Mouse (Mus musculus): ENCODE measurements at regions not wholly inside any gene's neighbourhood (a gene's known extent, or its start where the extent isn't known, plus 50 kb on each side); places are given as distances from the start of the nearest gene placed in this dataset.

DNA sequence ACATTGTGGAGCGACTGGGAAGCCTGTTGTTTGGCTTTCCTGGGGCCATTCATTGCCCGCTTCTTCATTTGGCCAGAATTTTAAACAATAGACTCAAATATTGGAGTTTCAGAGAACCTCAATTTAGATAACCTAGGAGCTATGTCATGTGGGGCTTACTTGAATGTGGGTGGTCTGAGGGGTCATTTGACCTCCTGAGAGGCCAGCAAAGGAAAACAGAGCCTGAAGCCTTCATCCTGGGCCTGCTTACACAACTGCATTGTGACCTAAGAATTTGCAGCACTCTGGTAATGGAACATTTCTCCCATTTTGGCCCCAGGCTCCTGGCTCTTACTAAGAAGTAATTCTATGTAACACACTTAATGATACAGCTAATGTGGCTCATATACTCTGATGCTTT, 348.2 kb downstream of the Fat4 start:
- no peak for DNase-seq (ENCODE audit: low read depth, low spot score)

DNA sequence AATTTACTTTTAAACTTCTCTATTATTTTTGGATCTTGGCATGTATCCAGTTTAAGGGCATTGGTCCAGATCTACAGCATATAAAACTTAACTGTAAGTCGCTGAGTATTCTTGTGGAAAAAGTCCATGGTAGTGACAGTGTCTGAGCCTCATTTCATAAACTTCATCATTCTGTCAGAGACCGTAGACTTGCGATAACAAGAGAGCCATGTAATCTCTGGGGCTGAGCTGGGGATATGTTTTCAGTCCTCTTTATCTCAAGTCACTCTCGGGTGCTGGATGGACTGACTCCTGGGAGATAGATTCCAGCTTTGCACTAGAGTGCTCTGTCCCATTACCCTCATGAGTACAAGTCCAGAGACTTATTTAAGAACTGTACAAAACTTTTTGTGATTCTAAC, 362.0 kb downstream of the Fat4 start:
- DNase-seq (ENCODE audit: low read depth, low spot score): no peak

GRCm38 (mm10) chr3:39249224-39249892, 362.6 kb downstream of the Fat4 start:
- DNase-seq (ENCODE audit: low read depth, low spot score): no peak

DNA sequence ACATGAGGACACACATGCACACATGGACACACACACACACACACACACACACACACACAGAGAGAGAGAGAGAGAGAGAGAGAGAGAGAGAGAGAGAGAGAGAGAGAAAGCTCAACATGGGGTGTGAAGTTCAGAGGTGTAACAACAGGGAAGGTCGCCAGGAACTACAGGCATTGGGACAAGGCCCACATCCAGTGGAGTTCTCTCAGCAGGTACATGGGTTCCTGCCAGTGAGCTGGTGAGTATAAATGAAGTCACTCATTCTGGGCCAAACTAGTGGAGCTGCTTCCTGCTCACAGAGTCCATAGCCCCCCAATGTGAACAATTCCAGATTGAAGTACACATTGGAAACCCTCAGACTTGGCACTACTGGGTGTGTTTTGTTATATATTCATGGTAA, 366.3 kb downstream of the Fat4 start:
- no peak for DNase-seq (ENCODE audit: low read depth, low spot score)

GRCm38 (mm10) chr3:39264671-39265430, 378.1 kb downstream of the Fat4 start:
- no peak for DNase-seq (ENCODE audit: low read depth, low spot score)

DNA sequence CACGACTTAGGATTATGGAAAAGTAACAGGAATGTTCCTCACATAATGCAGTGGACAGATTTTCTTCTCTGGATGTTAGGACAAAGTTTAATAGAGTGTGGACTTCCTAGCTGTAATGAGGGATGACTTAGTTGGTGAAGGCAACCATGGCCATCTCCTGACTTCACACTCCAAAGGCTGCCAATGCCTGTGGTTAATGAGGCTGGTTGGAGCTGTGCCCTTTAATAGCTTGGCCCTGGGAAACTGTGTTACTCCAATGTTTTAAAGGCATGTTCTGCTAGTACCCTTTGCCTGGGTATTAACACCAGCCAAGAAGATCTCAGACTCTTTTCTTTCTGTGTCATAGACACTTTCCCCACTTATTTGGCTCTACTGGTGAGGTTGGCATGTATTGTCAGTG, 378.9 kb downstream of the Fat4 start:
- no peak for DNase-seq (ENCODE audit: low read depth, low spot score)

DNA sequence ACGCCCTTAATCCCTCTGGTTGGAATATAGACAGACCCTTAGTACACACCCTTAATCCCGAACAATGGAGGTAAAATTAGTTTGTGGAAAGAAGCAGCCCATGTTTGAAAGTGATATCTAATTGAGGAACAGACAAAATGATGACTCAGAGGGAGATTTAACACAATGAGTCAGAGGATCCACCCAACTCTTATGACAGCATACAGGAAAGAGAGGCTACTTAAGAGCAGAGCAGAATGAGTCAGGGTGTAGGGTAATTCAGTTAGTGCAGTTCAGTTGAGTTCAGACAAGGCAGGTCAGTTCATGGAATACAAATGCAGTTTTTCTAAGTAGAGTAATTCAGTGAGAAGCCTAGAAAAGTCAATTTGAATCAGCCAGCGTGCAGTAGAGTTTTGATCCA, 382.6 kb downstream of the Fat4 start:
- DNase-seq (ENCODE audit: low read depth, low spot score): no peak

GRCm38 (mm10) chr3:39272616-39273015, 385.9 kb downstream of the Fat4 start:
- no peak for DNase-seq (ENCODE audit: low read depth, low spot score)

GRCm38 (mm10) chr3:39276897-39277296, 390.2 kb downstream of the Fat4 start:
- DNase-seq (ENCODE audit: low read depth, low spot score): no peak

DNA sequence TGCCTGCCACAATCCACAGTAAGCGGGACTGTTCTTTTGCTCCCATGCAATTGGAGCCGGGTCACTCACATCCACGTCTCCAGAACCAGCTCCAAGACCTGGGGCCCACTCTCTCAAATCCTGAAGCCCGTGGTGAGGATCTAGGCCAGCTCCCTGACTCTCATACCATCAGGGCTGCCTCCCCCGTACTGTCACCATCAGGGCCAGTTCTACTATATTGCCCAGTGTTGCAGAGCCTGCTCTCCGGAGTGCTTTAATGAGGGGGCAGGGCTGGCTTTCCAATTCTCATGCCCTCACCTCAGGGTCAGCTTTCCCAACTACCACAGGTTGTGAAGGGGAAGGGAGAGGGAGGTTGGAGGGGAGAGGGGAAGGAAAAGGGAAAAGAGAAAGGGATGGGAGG, 390.6 kb downstream of the Fat4 start:
- no peak for DNase-seq (ENCODE audit: low read depth, low spot score)

- no peak for DNase-seq (ENCODE audit: low read depth, low spot score)
These were observed 408.5 kb downstream of the Fat4 start for GRCm38 (mm10) chr3:39295255-39295654.

- no peak for DNase-seq (ENCODE audit: low read depth, low spot score)
These were observed 409.5 kb downstream of the Fat4 start for GRCm38 (mm10) chr3:39296257-39296656.

DNA sequence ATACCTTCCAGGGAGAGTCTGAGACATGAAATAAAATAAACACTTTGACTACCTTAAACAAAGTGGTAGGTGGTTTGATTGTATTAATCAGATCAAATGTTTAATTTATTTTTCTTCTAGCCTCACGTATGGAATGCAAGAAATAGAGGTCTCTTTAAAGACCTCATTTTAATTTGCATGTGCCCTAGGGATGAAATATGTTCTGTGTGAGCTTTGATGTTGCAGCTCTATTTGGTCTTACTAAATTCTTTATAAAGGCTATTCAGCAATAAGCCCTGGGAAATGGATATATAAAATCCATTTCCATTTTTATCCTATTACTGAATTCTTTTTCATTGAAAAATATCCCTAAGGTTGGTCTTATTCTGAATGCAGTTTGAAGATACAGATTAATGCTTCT, 422.7 kb downstream of the Fat4 start:
- DNase-seq (ENCODE audit: low read depth, low spot score): no peak

- no peak for DNase-seq (ENCODE audit: low read depth, low spot score)
These were observed 426.8 kb downstream of the Fat4 start for GRCm38 (mm10) chr3:39313563-39313962.

DNA sequence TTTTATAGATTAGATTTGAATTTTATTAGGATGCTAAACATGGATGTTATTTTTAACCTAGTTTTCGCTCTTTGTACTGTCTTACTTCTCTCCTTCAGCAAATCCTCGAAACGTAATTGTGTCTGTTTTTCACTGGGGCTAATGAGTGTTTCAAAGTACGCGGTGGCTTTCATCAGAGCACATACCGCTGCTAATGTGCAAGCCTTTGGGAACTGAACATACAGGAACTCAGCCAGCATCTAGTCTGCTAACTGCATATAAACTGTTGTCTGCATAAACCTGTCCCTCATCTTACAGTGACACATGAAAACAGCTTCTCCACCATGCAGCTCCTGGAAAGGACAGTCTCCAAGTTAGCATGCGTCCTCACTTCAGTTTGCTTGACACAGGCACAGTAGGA, 434.1 kb downstream of the Fat4 start:
- DNase-seq (ENCODE audit: low read depth, low spot score): no peak

DNA sequence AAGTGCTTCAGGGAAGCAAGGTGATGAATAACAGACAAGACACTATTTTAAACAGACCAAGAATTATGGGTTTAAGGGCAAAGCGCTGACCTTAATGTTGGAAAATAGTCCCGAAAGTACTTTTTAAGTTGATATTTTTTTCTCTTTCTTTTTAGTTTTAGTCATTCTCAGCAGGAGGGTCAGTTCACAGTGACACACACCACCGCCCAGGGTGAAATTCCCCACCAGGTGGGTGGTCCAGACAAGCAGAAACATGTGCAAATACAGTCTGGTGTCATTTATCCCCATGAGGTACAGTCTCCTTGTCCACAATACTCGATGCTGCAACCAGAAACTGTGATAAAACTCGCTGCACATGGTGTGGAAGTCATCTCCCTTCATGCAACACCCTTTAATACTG, 435.5 kb downstream of the Fat4 start:
- DNase-seq (ENCODE audit: low read depth, low spot score): no peak

GRCm38 (mm10) chr3:39335612-39336230, 449.0 kb downstream of the Fat4 start:
- no peak for DNase-seq (ENCODE audit: low read depth, low spot score)

GRCm38 (mm10) chr3:39341161-39341687, 454.5 kb downstream of the Fat4 start:
- DNase-seq (ENCODE audit: low read depth, low spot score): no peak

GRCm38 (mm10) chr3:39344078-39344477, 457.3 kb downstream of the Fat4 start:
- no peak for DNase-seq (ENCODE audit: low read depth, low spot score)

GRCm38 (mm10) chr3:39347578-39347977, 460.8 kb downstream of the Fat4 start:
- no peak for DNase-seq (ENCODE audit: low read depth, low spot score)

DNA sequence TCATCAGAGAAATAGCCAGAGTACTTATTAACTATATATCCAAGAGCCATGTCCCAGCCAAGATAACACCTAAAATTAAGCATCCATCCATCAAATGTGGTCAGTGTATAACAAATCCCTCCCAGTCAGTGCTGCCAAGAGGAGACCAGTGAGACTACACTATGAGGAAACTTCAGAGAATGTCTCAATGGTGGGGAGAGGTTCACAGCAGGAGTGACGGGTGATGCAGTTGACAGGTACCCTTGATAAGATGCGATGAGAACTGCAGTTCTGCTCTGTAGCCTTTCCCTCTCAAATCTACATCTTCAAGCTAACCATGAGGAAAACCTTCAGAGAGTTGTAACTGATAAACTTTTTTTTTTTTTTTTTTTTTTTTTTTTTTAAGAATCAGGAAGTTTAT, 470.3 kb downstream of the Fat4 start:
- DNase-seq (ENCODE audit: low read depth, low spot score): no peak

DNA sequence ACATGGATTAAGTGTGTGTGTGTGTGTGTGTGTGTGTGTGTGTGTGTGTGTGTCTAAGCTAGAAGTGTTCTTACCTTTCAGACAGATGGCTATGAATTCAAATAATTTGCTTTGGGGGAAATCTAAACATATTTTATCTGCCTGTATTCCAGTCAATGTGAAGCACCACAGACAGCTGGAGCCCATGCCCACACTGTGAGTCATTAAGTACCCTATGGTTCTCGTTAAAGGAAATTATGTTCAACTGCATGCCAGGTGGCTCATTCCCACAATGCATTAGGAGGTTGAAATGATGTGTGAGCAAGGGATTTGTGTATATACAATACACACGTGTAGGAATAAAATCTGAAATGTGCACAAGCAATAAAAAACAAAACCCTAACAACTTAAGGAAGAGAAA, 473.5 kb downstream of the Fat4 start:
- DNase-seq (ENCODE audit: low read depth, low spot score): no peak

DNA sequence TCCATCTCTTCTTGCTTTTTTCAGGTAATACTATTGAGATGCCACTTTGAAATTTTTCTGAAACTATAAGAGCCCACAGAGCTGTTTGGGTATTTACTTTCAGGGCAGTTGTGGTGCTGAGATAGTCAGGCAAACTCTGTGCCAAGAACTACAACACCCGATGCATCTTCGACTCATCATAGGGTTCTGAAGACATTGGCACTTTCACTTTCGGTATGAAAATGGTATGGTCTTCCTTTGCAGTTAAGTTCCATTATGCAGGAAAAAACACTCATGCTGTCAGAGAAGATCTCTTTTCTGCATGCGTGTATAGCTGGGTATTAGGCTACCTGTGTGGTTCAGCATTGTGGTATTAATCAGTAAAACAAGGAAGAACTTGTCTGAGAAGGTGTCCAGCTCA, 484.2 kb downstream of the Fat4 start:
- DNase-seq (ENCODE audit: low read depth, low spot score): peak; percentile 19
